Mouse (Mus musculus): ENCODE data around the gene Ankrd9.

GRCm38 (mm10) chr12:110935983-110936620 is 42.7 kb downstream of the Ankrd9 start:
- no peak for TF ChIP-seq POLR2A (IDR thresholded peaks at IDR 0.05; ENCODE audit: low read depth, low read length)
- peak; percentile 91 for TF ChIP-seq CTCF (IDR thresholded peaks at IDR 0.05; ENCODE audit: extremely low read depth, insufficient read length, insufficient replicate concordance, low read depth, low read length)

All from small intestine, adult 2 months (tissue).